Mouse (Mus musculus) adrenal gland, adult 8-10 months (tissue): ENCODE results near the gene 1700018F24Rik. TPM values are rescaled to one million over a fixed set of nuclear protein-coding genes. Genes with fewer than 3 reads are reported as not detected.
A peak's percentile ranks its signal among the peaks of the same experiment; 100 is the strongest.
"Not testable (repeated sequence)": the region's sequence is repeated elsewhere in the genome, so short reads cannot be mapped to it uniquely, and the experiment has no call there.

Experiments
- DNase-seq: peaks from one replicate; pipeline ENCODE4 v3.0.0; 2022
- total RNA-seq, 4 experiments: library from RNA; stranded (reverse); gene quantifications; 2 replicates each; pipeline ENCODE4 v1.2.4; 2022

The 1700018F24Rik gene
- total RNA-seq, 4 experiments from 2014 or later = not detected

- DNase-seq = not testable (repeated sequence)
These were observed 40.4 kb downstream of the 1700018F24Rik start for GRCm38 (mm10) chr5:145083201-145083600.

- peak; percentile 87 for DNase-seq
These were observed 41.1 kb downstream of the 1700018F24Rik start, which contains the start of the genes Arpc1a and Kpna7 for GRCm38 (mm10) chr5:145083632-145084451. Gene Arpc1a (plus strand): TSS chr5:145083830. Gene Kpna7 (minus strand): TSS chr5:145084030.

DNA sequence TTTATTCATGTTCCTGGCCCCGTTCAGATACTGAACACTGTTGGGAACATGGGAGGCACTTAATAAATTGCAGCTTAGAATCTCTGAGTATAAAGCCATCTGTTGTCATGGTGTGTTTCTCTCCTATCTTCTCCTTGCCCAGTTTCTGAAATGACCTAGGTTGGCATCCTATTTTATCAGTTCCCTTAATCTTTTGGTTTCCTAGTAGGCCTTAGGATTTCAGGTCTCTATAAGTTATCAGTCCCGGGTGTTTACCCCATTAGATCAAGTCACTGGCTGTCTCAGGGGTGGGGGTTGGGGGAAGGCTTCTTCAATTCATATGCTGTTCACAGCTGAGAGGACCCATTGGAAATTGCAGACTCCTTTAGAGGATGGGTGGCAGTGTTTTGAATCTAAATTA is 42.0 kb downstream of the 1700018F24Rik start:
- no peak for DNase-seq

GRCm38 (mm10) chr5:145088186-145088585 is 45.4 kb downstream of the 1700018F24Rik start:
- DNase-seq = no peak

- DNase-seq = no peak
These were observed 47.1 kb downstream of the 1700018F24Rik start for GRCm38 (mm10) chr5:145089878-145090277.

Other genes starting within 250 kb of the 1700018F24Rik start
- gene Smurf1, start 77.1 kb upstream of the 1700018F24Rik start, total RNA-seq = 10 to 100 TPM; 20.3 to 25.8 (median 22.7) TPM
- gene Gm4871, start 10.2 kb upstream of the 1700018F24Rik start, total RNA-seq = not detected
- 100 to 1,000 TPM; 127 to 148 (median 140) TPM for gene Arpc1a, start 40.8 kb downstream of the 1700018F24Rik start, total RNA-seq
- gene Kpna7, start 41.0 kb downstream of the 1700018F24Rik start, total RNA-seq = not detected
- 100 to 1,000 TPM; 185 to 202 (median 191) TPM for gene Arpc1b, start 71.2 kb downstream of the 1700018F24Rik start, total RNA-seq
- 10 to 100 TPM; 60.2 to 98.3 (median 79.4) TPM for gene Pdap1, start 97.2 kb downstream of the 1700018F24Rik start, total RNA-seq
- gene Bud31, start 97.4 kb downstream of the 1700018F24Rik start, total RNA-seq = 10 to 100 TPM; 93.0 to 98.7 (median 95.5) TPM
- 10 to 100 TPM; 29.0 to 30.6 (median 29.9) TPM for gene Ptcd1, start 124.1 kb downstream of the 1700018F24Rik start, total RNA-seq
- gene Cpsf4, start 124.2 kb downstream of the 1700018F24Rik start, total RNA-seq = 10 to 100 TPM; 18.7 to 22.3 (median 20.5) TPM
- gene Atp5j2, start 149.1 kb downstream of the 1700018F24Rik start, total RNA-seq = 100 to 1,000 TPM; 319 to 686 (median 419) TPM
- 10 to 100 TPM in 3 of 4 experiments, 1 to 10 TPM in 1; 9.6 to 13.8 (median 11.9) TPM for gene Zkscan14, start 158.9 kb downstream of the 1700018F24Rik start, total RNA-seq
- gene Zkscan5, start 161.6 kb downstream of the 1700018F24Rik start, total RNA-seq = 10 to 100 TPM; 11.0 to 14.5 (median 12.8) TPM
- gene Zfp655, start 188.7 kb downstream of the 1700018F24Rik start, total RNA-seq = 10 to 100 TPM; 54.1 to 71.1 (median 61.4) TPM
- gene Zscan25, start 237.5 kb downstream of the 1700018F24Rik start, total RNA-seq = 10 to 100 TPM; 18.7 to 23.7 (median 22.3) TPM